Mouse (Mus musculus): ENCODE measurements at regions not wholly inside any gene's neighbourhood (a gene's known extent, or its start where the extent isn't known, plus 50 kb on each side); places are given as distances from the start of the nearest gene placed in this dataset.

- TF ChIP-seq EP300 (IDR thresholded peaks at IDR 0.05; ENCODE audit: low read depth), result no peak
- TF ChIP-seq CTCF (IDR thresholded peaks at IDR 0.05; ENCODE audit: low read depth), result no peak
- Histone ChIP-seq H3K4me2 (ENCODE audit: low read depth, low read length) (no peak overlapping the region), H3K9ac (replicated peaks) (no peak overlapping the region), H3K9me3 (ENCODE audit: low read length) (no peaks in the 10 kb centered on the region), H3K36me3 (replicated peaks; ENCODE audit: insufficient read depth, low read length) (no peaks in the 10 kb centered on the region), H3K27ac (ENCODE audit: low read depth) (peak overlapping the region; percentile 98), H3K4me3 (ENCODE audit: low read depth, low read length) (no peak overlapping the region), H3K27me3 (ENCODE audit: insufficient read depth, low read length) (no peaks in the 10 kb centered on the region), H3K4me1 (ENCODE audit: insufficient read depth) (peaks cover 7% of the 10 kb centered on the region; the same call in 1 of the 2 replicates)
- DNase-seq, result no peak
- ATAC-seq, result no peak
- WGBS (ENCODE audit: insufficient replicate concordance), result 64% methylated on average over 5 of the region's 5 CpGs
These were observed 204.2 kb downstream of the Gm5447 start for GRCm38 (mm10) chr13:31177999-31178783.

DNA sequence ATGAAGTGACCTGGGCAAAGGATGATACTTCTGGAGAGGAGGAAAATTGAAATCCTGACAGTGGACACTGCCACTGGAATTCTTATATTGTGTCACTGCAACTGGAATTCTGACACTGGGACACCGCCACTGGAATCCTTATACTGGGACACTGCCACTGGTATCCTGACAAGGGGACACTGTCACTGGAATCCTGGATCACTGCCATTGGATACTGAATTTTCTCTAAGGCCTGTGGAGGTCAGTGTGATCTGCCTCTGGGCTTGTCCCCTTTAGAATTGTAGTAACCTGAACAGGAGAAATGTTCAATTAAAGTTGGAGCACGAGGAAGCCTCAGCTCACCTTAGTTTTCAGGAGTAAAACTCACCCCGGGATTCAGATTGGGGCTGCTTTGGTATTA, 205.0 kb downstream of the Gm5447 start:
- H3K36me3 ChIP-seq (replicated peaks; ENCODE audit: insufficient read depth, low read length), result no peaks in the 10 kb centered on the region
- ATAC-seq (peak; percentile 71), DNase-seq (peak; percentile 14)
- WGBS (ENCODE audit: insufficient replicate concordance), result 54% methylated on average over 3 of the region's 3 CpGs
- TF ChIP-seq CTCF (IDR thresholded peaks at IDR 0.05; ENCODE audit: low read depth) (no peak), EP300 (IDR thresholded peaks at IDR 0.05; ENCODE audit: low read depth) (no peak)
- peak overlapping the region; percentile 98 for H3K27ac ChIP-seq (ENCODE audit: low read depth)
- H3K9me3 ChIP-seq (ENCODE audit: low read length), result no peaks in the 10 kb centered on the region
- H3K9ac ChIP-seq (replicated peaks), result 0 out of 2 replicates have a peak overlapping the region, but pooled peaks have one; percentile 27
- H3K4me1 ChIP-seq (ENCODE audit: insufficient read depth), result peaks cover 7% of the 10 kb centered on the region
- no peak overlapping the region for H3K4me2 ChIP-seq (ENCODE audit: low read depth, low read length)
- H3K27me3 ChIP-seq (ENCODE audit: insufficient read depth, low read length), result no peaks in the 10 kb centered on the region
- H3K4me3 ChIP-seq (ENCODE audit: low read depth, low read length), result no peak overlapping the region

- ATAC-seq, result peak; percentile 94
- no peaks in the 10 kb centered on the region for H3K9me3 ChIP-seq (ENCODE audit: low read length)
- H3K36me3 ChIP-seq (replicated peaks; ENCODE audit: insufficient read depth, low read length), result no peaks in the 10 kb centered on the region
- H3K4me1 ChIP-seq (ENCODE audit: insufficient read depth), result peaks cover 7% of the 10 kb centered on the region
- H3K4me3 ChIP-seq (ENCODE audit: low read depth, low read length), result peak overlapping the region; percentile 17; the same call in 1 of the 2 replicates
- H3K27ac ChIP-seq (ENCODE audit: low read depth), result peak overlapping the region; percentile 98
- TF ChIP-seq EP300 (IDR thresholded peaks at IDR 0.05; ENCODE audit: low read depth), result 0 out of 2 replicates have a peak, but pooled peaks have one; percentile 53
- no peak for TF ChIP-seq CTCF (IDR thresholded peaks at IDR 0.05; ENCODE audit: low read depth)
- peak overlapping the region; percentile 55; the same call in 1 of the 2 replicates for H3K9ac ChIP-seq (replicated peaks)
- 8% methylated on average over 12 of the region's 12 CpGs for WGBS (ENCODE audit: insufficient replicate concordance)
- H3K27me3 ChIP-seq (ENCODE audit: insufficient read depth, low read length), result no peaks in the 10 kb centered on the region
- DNase-seq, result peak; percentile 65
- H3K4me2 ChIP-seq (ENCODE audit: low read depth, low read length), result peak overlapping the region; percentile 54
These were observed 205.5 kb downstream of the Gm5447 start for GRCm38 (mm10) chr13:31179407-31180001.

DNA sequence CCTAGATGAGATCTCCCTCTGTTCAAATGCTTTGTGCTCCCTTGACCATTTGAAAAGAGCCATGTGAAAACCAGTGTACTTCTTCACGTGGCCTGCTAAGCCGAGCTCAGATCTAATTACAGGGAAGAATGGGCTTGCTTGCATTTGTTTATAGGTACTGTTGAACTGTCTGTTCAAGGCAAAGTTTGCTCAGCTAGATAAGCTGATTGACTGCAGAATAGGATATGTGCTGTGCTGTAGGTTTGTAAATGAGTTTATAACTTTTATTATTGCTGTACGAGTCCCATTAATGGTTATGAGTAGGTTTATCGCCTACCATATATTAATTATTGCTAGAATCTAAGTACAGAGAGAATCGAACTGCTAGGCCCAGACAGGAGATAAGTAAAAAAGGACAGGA, 207.5 kb downstream of the Gm5447 start:
- H3K4me1 ChIP-seq (ENCODE audit: insufficient read depth), result peaks cover 7% of the 10 kb centered on the region
- no peaks in the 10 kb centered on the region for H3K27me3 ChIP-seq (ENCODE audit: insufficient read depth, low read length)
- no peak overlapping the region for H3K27ac ChIP-seq (ENCODE audit: low read depth)
- ATAC-seq (no peak), DNase-seq (no peak)
- H3K4me3 ChIP-seq (ENCODE audit: low read depth, low read length), result no peak overlapping the region
- no peak overlapping the region for H3K4me2 ChIP-seq (ENCODE audit: low read depth, low read length)
- no peaks in the 10 kb centered on the region for H3K9me3 ChIP-seq (ENCODE audit: low read length)
- TF ChIP-seq EP300 (IDR thresholded peaks at IDR 0.05; ENCODE audit: low read depth) (no peak), CTCF (IDR thresholded peaks at IDR 0.05; ENCODE audit: low read depth) (no peak)
- 69% methylated on average over 5 of the region's 5 CpGs for WGBS (ENCODE audit: insufficient replicate concordance)
- no peaks in the 10 kb centered on the region for H3K36me3 ChIP-seq (replicated peaks; ENCODE audit: insufficient read depth, low read length)
- H3K9ac ChIP-seq (replicated peaks), result no peak overlapping the region

DNA sequence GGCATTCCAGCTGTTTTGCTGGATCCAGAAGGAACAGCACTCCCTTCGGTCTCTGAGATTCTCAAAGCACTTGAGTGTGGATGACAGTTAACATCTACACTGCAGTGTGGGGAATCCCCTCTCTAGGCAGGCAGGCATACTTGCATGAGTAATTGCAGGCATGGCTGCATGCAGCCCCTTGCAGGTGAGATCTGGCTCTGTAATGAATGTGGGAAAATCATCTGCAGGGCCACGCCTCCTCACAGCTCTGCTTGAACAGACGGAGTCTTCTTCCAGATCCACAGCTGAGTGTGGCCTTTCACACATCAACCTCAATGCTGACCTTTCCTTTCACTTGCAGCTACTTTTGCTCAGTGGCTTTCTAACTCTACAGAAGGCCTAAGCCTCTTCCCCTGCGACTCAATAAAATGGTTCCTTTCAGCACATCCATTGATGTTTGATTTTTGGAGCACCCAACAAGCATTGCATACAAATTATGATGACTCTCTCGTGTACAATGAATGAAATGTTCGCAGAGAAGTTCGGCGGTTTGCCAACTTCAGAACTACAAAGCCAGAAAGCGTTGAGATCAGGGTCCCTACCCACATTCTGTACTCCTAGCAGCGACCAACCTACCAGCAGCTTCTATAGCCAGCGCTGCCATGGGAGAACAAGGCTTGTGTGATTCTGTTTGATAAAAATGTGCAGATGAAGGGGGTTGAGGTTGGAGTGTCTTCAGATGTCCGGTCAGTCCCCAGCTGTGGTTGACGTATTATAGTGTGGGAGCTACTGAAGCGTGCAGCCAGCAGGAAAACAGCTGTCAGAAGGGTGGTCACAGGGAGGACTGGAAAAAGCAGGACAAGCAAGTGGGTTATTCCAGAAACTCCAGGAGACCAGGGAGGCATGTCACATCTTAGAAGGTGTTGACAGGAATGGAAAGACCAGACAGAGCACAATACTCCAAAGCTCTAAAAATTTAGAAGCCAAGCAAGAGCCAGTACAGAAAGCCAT, 211.1 kb downstream of the Gm5447 start:
- 80% methylated on average over 14 of the region's 14 CpGs for WGBS (ENCODE audit: insufficient replicate concordance)
- TF ChIP-seq CTCF (IDR thresholded peaks at IDR 0.05; ENCODE audit: low read depth), result no peak
- H3K4me1 ChIP-seq (ENCODE audit: insufficient read depth), result no peaks in the 10 kb centered on the region; the same call in 1 of the 2 replicates
- no peak overlapping the region for H3K4me2 ChIP-seq (ENCODE audit: low read depth, low read length)
- H3K27me3 ChIP-seq (ENCODE audit: insufficient read depth, low read length), result no peaks in the 10 kb centered on the region
- H3K4me3 ChIP-seq (ENCODE audit: low read depth, low read length), result no peak overlapping the region
- ATAC-seq, result no peak
- no peak for DNase-seq
- no peak overlapping the region for H3K27ac ChIP-seq (ENCODE audit: low read depth)
- H3K9ac ChIP-seq (replicated peaks), result no peak overlapping the region
- no peaks in the 10 kb centered on the region for H3K9me3 ChIP-seq (ENCODE audit: low read length)
- no peaks in the 10 kb centered on the region for H3K36me3 ChIP-seq (replicated peaks; ENCODE audit: insufficient read depth, low read length)

Measured in liver, postnatal 0 days (tissue).